Mouse (Mus musculus) spleen, postnatal 14 days (tissue): ENCODE results near the gene Asl.

ENCODE experiments used
- DNase-seq, 2 experiments: peaks; one replicate each; pipeline ENCODE4 v3.0.0; 2021 to 2022; ENCODE audit warnings: low spot score in 2 of 2

Gene Asl

GRCm38 (mm10) chr5:130007344-130007743, 21.7 kb downstream of the Asl start:
- DNase-seq: no peak

GRCm38 (mm10) chr5:130003229-130003628, 25.8 kb downstream of the Asl start:
- DNase-seq: no peak

DNA sequence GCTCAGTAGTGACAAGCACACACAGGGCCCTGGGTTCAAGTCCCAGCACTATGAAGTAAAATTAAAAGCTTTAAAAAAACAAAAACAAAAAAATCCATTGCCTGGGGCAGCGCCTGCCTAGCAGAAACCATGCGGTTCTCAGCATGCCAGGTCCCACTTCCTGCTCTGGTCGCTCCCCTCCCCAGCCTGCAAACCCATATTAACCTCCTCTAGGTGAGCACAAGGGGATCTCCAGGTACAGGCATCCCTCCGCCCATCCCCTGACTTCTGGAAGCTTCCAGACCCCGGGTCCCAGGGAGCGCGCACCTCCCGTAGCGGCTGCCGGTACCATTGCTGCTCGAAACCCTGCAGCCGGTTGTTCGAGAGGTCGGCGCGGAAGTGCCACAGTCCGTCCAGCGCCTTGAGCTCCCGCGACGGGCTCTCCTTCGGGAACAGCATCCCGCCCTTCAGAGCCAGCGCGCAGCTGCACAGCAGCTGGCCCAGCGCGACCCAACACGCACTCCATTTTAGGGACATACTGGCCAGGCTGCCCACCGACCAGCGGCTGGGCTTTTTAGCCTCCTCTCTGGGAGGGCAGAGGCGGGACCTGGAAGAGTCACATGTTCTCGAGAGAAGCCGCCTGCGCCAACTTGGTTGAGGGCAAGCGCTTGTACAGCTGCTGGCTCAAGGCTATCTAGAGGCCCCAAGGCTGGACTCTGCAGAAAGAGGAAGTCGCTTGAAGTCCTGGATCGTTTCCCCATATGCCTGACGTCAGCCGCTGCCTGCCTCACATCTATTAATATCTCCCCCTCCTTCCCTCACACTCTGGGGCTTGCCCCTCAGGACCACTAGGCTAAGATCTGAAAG, 26.5 kb downstream of the Asl start, which contains the start of gene Gusb:
Gene Gusb (minus strand): TSS at position 749 of the 846 bp plus-strand sequence.
- peak; percentile 53 to 69 for DNase-seq

- no peak for DNase-seq
These were observed 27.6 kb downstream of the Asl start for GRCm38 (mm10) chr5:130001356-130001987.

GRCm38 (mm10) chr5:130000735-130001134, 28.3 kb downstream of the Asl start:
- DNase-seq: no peak

GRCm38 (mm10) chr5:129999097-129999496, 29.9 kb downstream of the Asl start:
- peak; percentile 31 to 49 for DNase-seq

GRCm38 (mm10) chr5:129997700-129998099, 31.3 kb downstream of the Asl start:
- no peak for DNase-seq

- DNase-seq: no peak
These were observed 34.1 kb downstream of the Asl start for GRCm38 (mm10) chr5:129994989-129995388.

- no peak for DNase-seq
These were observed 35.7 kb downstream of the Asl start for GRCm38 (mm10) chr5:129993374-129993773.

GRCm38 (mm10) chr5:129991898-129992297, 37.1 kb downstream of the Asl start:
- no peak for DNase-seq

GRCm38 (mm10) chr5:129989376-129989775, 39.7 kb downstream of the Asl start:
- DNase-seq: no peak

- DNase-seq: no peak
These were observed 48.8 kb downstream of the Asl start for GRCm38 (mm10) chr5:129980216-129980615.

DNA sequence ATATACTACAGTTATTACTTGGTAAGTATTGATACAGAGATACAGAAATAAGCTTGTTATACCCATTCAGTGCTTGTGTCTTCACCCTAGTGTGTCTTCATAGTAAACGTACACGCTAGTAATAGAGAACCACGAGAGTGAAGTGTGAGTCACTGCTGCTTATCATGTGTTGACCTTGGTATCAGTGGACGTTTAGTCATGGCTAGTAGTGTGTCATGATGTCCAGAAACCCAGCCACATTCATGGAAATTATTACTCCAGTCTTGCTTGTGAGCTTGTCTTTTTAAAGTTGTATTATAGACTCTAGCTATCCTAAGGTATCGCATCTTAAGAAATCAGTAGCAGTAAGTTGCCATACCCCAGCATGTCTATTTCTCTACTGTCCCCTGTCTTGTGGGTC, 50.4 kb downstream of the Asl start:
- DNase-seq: no peak

GRCm38 (mm10) chr5:129977768-129978167, 51.3 kb downstream of the Asl start:
- DNase-seq: no peak

DNA sequence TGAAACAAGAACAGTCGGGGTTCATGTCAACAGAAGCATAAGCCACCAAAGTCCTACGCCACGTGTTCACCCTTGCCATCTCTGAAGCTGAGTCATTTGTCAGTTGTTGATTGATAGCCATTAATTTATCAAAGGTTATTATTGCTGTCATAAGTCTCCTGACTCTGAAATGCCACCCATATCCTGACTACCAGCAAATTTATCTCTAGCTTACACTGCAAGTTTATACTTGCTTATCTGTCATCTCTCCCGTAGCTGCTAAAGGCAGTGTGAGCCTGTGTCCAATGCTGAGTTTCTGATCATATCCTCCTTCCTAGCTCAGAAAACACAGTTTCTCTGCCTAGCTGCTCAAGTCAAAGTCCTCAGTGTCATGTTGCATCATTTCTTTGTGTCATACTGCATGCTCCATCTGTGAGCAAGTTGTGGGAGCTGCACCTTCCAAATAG, 54.2 kb downstream of the Asl start:
- no peak for DNase-seq

GRCm38 (mm10) chr5:129974354-129974753, 54.7 kb downstream of the Asl start:
- no peak for DNase-seq

GRCm38 (mm10) chr5:129971491-129971890, 57.6 kb downstream of the Asl start:
- no peak for DNase-seq

GRCm38 (mm10) chr5:129968417-129968816, 60.6 kb downstream of the Asl start:
- DNase-seq: no peak

- DNase-seq: no peak
These were observed 62.6 kb downstream of the Asl start for GRCm38 (mm10) chr5:129966448-129966847.

GRCm38 (mm10) chr5:129963224-129963623, 65.8 kb downstream of the Asl start:
- no peak for DNase-seq
